Mouse (Mus musculus): ENCODE data around the gene Akr7a5. TPM values are rescaled to one million over a fixed set of nuclear protein-coding genes. Genes with fewer than 3 reads are reported as not detected.

Akr7a5 gene
- total RNA-seq, 2 experiments from 2014 or later: 26.7 to 29.6 TPM

- no peak for DNase-seq (ENCODE audit: extremely low spot score in 1 of 2, low spot score in 2 of 2)
- intact Hi-C loops (cut with DNase I): no loop called here
Observed at GRCm38 (mm10) chr4:139340835-139341234, 30.3 kb downstream of the Akr7a5 start.

DNA sequence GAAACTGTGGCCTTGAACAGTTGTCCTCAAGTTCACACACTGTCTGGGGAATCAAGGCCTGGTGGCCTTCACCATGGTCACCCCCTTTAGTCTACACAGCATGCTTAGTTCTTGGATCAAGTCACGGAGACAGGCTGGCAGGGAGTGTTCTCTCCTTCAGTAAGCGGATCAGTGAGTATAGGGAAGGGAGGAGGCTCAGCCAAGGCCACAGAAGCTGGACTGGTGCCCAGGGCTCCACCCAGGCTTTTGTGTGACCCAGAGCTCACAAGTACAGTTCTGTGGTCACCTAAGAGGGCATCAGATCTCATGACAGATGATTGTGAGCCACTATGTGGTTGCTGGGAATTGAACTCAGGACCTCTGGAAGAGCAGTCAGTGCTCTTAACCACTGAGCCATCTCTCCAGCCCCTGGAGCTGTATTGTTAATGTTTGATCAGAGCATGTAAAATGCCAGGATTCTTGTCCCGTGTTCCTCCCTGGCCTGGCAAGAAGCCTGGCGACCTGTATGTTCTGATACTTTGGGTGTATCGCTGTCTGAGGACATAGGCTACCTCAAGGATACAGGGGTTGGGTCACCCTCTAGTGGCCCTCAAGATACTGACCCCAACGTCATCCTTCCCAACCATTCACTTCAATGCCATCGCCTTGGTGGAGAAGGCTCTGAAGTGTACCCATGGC, 31.2 kb downstream of the Akr7a5 start:
- intact Hi-C loops (cut with DNase I): no loop called here

GRCm38 (mm10) chr4:139343718-139344117, 33.2 kb downstream of the Akr7a5 start:
- DNase-seq (ENCODE audit: extremely low spot score in 1 of 2, low spot score in 2 of 2): peak; percentile 56 to 67
- intact Hi-C loops (cut with DNase I): no loop called here

More for the DNA sequence above, 31.2 kb downstream of the Akr7a5 start:
- DNase-seq (ENCODE audit: extremely low spot score in 1 of 2, low spot score in 2 of 2): no peak

DNA sequence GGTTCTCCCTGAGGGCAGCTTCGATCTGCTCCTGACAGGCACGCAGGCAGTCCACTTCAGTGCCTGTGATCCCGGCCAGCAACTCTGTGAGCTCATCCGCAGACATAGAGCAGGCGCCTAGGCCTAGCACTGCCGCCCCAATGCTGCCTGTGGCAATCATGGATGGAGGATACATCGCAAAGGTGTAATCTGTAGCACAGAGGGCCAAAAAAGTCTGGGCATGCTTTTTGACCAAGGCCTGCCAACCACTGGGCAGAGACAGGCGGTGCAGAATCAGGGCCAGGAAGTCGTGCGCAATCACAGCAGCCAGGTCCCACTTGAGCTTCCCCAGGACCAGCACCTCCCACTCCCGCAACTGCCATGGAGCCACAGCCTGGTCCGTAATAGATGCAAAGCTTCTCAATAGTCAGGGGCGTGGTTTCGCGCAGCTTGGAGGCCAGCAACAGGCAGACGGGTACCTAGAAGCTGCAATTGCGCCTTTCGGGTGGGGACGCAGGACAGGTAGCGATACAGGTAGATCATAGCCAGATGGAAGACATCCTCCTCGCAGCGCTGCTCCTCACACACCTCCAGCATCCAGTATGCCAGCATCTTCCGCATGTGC, 35.0 kb downstream of the Akr7a5 start:
- no peak for DNase-seq (ENCODE audit: extremely low spot score in 1 of 2, low spot score in 2 of 2)
- intact Hi-C loops (cut with DNase I): no loop called here

GRCm38 (mm10) chr4:139351931-139352711, 41.6 kb downstream of the Akr7a5 start, which contains the start of the genes Mrto4, Emc1 and Ubr4:
Gene Mrto4, minus strand, starts transcription at chr4:139352576.
Gene Emc1, plus strand, starts transcription at chr4:139352587.
Gene Ubr4, plus strand, starts transcription at chr4:139352609.
- DNase-seq (ENCODE audit: extremely low spot score in 1 of 2, low spot score in 2 of 2): peak; percentile 78 to 91
- intact Hi-C loops (cut with DNase I): no loop called here

GRCm38 (mm10) chr4:139352832-139353231, 42.3 kb downstream of the Akr7a5 start:
- intact Hi-C loops (cut with DNase I): no loop called here

GRCm38 (mm10) chr4:139357211-139357610, 46.7 kb downstream of the Akr7a5 start:
- DNase-seq (ENCODE audit: extremely low spot score in 1 of 2, low spot score in 2 of 2): no peak
- intact Hi-C loops (cut with DNase I): no loop called here

More at GRCm38 (mm10) chr4:139352832-139353231, 42.3 kb downstream of the Akr7a5 start:
- no peak for DNase-seq (ENCODE audit: extremely low spot score in 1 of 2, low spot score in 2 of 2)

DNA sequence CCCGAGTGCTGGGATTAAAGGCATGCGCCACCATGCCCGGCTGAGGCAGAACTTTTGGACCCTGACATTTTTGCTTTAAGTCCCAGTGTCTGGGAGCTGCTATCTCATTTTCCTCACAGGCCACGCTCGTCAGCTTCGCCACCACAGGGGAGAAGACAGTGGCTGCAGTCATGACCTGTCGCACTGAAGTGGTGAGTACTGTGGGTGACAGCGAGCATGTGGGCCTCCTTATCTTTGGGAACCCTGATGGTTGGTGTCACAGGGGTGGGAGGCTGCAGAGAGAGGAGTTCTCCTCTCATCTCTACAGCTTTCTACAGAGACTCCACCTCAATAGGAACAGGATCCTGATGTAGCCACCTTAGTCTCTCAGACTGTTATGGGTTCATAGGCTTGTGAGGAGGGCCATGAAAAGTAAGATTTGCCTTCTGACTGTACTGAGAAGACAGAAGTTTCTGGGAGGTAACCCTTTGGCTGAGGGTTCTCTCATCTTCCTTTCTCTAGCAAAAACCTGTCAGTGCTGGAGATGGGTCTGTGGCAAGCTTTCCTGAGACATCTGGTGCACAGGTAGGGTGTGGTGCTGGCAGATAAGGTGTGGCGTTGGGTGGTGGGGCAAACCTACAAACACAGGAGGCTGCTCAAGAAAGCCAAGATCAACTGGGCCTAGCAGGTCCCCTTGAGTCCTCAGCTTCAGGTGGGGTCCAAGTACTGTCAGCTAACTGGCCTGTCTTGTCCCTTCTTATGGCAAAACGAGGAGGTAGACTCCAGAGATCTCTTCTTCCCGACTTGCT, 50.4 kb downstream of the Akr7a5 start:
- no peak for DNase-seq (ENCODE audit: extremely low spot score in 1 of 2, low spot score in 2 of 2)
- intact Hi-C loops (cut with DNase I): loop anchor here (5.0 kb wide), 2 partner anchors 36 to 76 kb away; no protein-coding TSS in a partner anchor

DNA sequence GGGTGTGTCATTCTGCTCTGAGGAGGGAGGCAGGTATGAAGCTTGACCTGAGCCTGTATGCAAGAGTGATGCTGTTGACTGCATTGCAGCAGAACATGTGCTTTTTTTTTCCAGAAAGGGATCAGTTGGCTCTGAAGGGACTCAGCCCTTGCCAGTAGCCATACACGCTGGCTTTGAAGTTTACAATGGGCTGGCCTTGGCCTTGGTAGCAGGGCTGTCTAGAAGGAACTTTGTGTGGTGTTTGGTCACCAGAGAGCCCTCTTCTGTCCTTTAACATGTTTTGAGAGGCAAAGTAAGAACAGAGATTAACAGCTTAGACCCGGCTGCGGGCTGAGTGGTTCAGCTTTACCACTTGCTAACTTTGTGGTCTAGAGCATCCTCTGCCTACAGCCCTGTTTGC, 56.8 kb downstream of the Akr7a5 start:
- DNase-seq (ENCODE audit: extremely low spot score in 1 of 2, low spot score in 2 of 2): no peak
- intact Hi-C loops (cut with DNase I): no loop called here

Small RNA genes lying within 50 kb of the gene (microRNA-seq; reads per million reads assigned to microRNA genes)
- gene Gm24245: not detected
- not detected for gene Gm25732

Other genes with a start within 250 kb of the Akr7a5 start
- gene Htr6, start 235.2 kb upstream of the Akr7a5 start, total RNA-seq (2021): 1 to 10 TPM; 3.6 to 3.8 TPM
- 10 to 100 TPM; 34.0 to 37.0 TPM for gene Nbl1, start 217.8 kb upstream of the Akr7a5 start, total RNA-seq (2021)
- 100 to 1,000 TPM; 203 to 215 TPM for gene Minos1, start 179.6 kb upstream of the Akr7a5 start, total RNA-seq (2021)
- 100 to 1,000 TPM; 343 to 357 TPM for gene Capzb, start 117.8 kb upstream of the Akr7a5 start, total RNA-seq (2021)
- gene Pqlc2, start within 50 bp of the Akr7a5 start, total RNA-seq (2021): 10 to 100 TPM; 12.6 to 16.6 TPM
- 10 to 100 TPM; 45.2 to 48.2 TPM for gene Mrto4, start 41.8 kb downstream of the Akr7a5 start, total RNA-seq (2021)
- 10 to 100 TPM; 82.3 to 86.0 TPM for gene Emc1, start 41.8 kb downstream of the Akr7a5 start, total RNA-seq (2021)
- 100 to 1,000 TPM; 161 to 165 TPM for gene Ubr4, start 41.9 kb downstream of the Akr7a5 start, total RNA-seq (2021)
- 10 to 100 TPM; 18.4 to 18.9 TPM for gene Iffo2, start 219.8 kb downstream of the Akr7a5 start, total RNA-seq (2021)

Measured in left cerebral cortex, postnatal 10 days (tissue).